Mouse (Mus musculus) ES-Bruce4 (cell line): ENCODE results near the gene Gm28372. TPM values are rescaled to one million over a fixed set of nuclear protein-coding genes. Genes with fewer than 3 reads are reported as not detected.
"Not testable (repeated sequence)": the region's sequence is repeated elsewhere in the genome, so short reads cannot be mapped to it uniquely, and the experiment has no call there.

ENCODE experiments used
- H3K27ac ChIP-seq: 2 replicates; pipeline ENCODE4 v1.5.1; 2012; ENCODE audit warnings: low read length, inconsistent platforms; ENCODE audit not compliant: insufficient read depth
- H3K27me3 ChIP-seq: 2 replicates; pipeline ENCODE4 v1.6.1; 2012; ENCODE audit warnings: mild to moderate bottlenecking, low read length, inconsistent platforms; ENCODE audit not compliant: control insufficient read depth, poor library complexity, insufficient read depth, severe bottlenecking
- H3K36me3 ChIP-seq: 2 replicates; pipeline ENCODE4 v1.6.1; 2012; ENCODE audit warnings: inconsistent platforms, mild to moderate bottlenecking, low read length, moderate library complexity; ENCODE audit not compliant: control insufficient read depth, poor library complexity, insufficient read depth, severe bottlenecking
- H3K4me1 ChIP-seq: one replicate; pipeline ENCODE4 v1.8.1; 2011; ENCODE audit warnings: low read length; ENCODE audit not compliant: control insufficient read depth, insufficient read depth
- H3K4me3 ChIP-seq: 2 replicates; pipeline ENCODE4 v1.5.1; 2011; ENCODE audit warnings: low read depth, mild to moderate bottlenecking, low read length
- H3K9ac ChIP-seq: 2 replicates; pipeline ENCODE4 v1.6.1; 2012; ENCODE audit warnings: low read depth, mild to moderate bottlenecking, inconsistent platforms; ENCODE audit not compliant: poor library complexity, severe bottlenecking
- H3K9me3 ChIP-seq: replicated peaks from 2 replicates; pipeline ENCODE4 v1.6.1; 2012; ENCODE audit warnings: mild to moderate bottlenecking, low read length, inconsistent platforms; ENCODE audit not compliant: control insufficient read depth, poor library complexity, insufficient read depth, severe bottlenecking
- CTCF ChIP-seq: IDR thresholded peaks from one replicate; pipeline ENCODE4 v1.8.1; 2011; ENCODE audit warnings: low read depth, low read length
- EP300 ChIP-seq: IDR thresholded peaks from 2 replicates; pipeline ENCODE4 v1.6.1; 2011; ENCODE audit warnings: low read depth, low read length; ENCODE audit not compliant: insufficient read depth
- POLR2A ChIP-seq: IDR thresholded peaks from one replicate; pipeline ENCODE4 v1.8.1; 2011; ENCODE audit warnings: low read length; ENCODE audit not compliant: insufficient read depth
- polyA plus RNA-seq: library from polyadenylated mRNA; stranded (reverse); fragments of >200 nt; gene quantifications from 2 replicates; pipeline ENCODE4 v1.2.4, GENCODE M21; 2011; ENCODE audit warnings: low read depth; ENCODE audit not compliant: missing spikeins, insufficient read depth, insufficient read length

Gene Gm28372
- polyA plus RNA-seq = not detected in 2 replicates

- no peak within 1 kb of the TSS for H3K27ac ChIP-seq
- no peak for TF ChIP-seq EP300
- TF ChIP-seq POLR2A = no peak
- no peak for TF ChIP-seq CTCF
Observed at GRCm38 (mm10) chr2:130404939-130405338, at the start of gene Gm28372, which contains the start of gene 1700020A23Rik. TSS of gene Gm28372 (plus strand) at chr2:130405239. TSS of gene 1700020A23Rik (plus strand) at chr2:130405259.

GRCm38 (mm10) chr2:130357551-130357950 lies 47.5 kb upstream of the Gm28372 start:
- Histone ChIP-seq H3K9ac (no peak overlapping the region), H3K36me3 (no peaks in the 10 kb centered on the region), H3K4me3 (no peak overlapping the region), H3K9me3 (no peaks in the 10 kb centered on the region), H3K27me3 (peaks cover 8% of the 10 kb centered on the region), H3K27ac (no peak overlapping the region), H3K4me1 (peaks cover 2% of the 10 kb centered on the region)
- no peak for TF ChIP-seq CTCF

More at GRCm38 (mm10) chr2:130404939-130405338, at the start of gene Gm28372, which contains the start of gene 1700020A23Rik:
- H3K27me3 ChIP-seq = no peaks in the 10 kb centered on the region
- H3K4me3 ChIP-seq = no peak within 1 kb of the TSS
- peaks cover under 1% of the 10 kb centered on the region; the same call in 1 of the 2 replicates for H3K9me3 ChIP-seq
- H3K36me3 ChIP-seq = no peaks in the 10 kb centered on the region
- no peak within 1 kb of the TSS for H3K9ac ChIP-seq
- no peaks in the 10 kb centered on the region for H3K4me1 ChIP-seq

GRCm38 (mm10) chr2:130358852-130359251 lies 46.2 kb upstream of the Gm28372 start:
- Histone ChIP-seq H3K4me1 (peaks cover 2% of the 10 kb centered on the region), H3K27ac (no peak overlapping the region), H3K36me3 (no peaks in the 10 kb centered on the region), H3K9me3 (no peaks in the 10 kb centered on the region), H3K4me3 (no peak overlapping the region), H3K27me3 (peaks cover 8% of the 10 kb centered on the region), H3K9ac (no peak overlapping the region)
- TF ChIP-seq CTCF (no peak), POLR2A (no peak), EP300 (0 out of 2 replicates have a peak, but pooled peaks have one; percentile 9)

GRCm38 (mm10) chr2:130362511-130363026 lies 42.5 kb upstream of the Gm28372 start:
- Histone ChIP-seq H3K4me1 (peaks cover 2% of the 10 kb centered on the region), H3K27me3 (peaks cover 8% of the 10 kb centered on the region), H3K9ac (no peak overlapping the region), H3K36me3 (no peaks in the 10 kb centered on the region), H3K27ac (no peak overlapping the region), H3K9me3 (no peaks in the 10 kb centered on the region), H3K4me3 (peak overlapping the region; percentile 40; the same call in 1 of the 2 replicates)
- TF ChIP-seq CTCF (peak; percentile 77), POLR2A (no peak)

GRCm38 (mm10) chr2:130365211-130366094 lies 39.6 kb upstream of the Gm28372 start:
- Histone ChIP-seq H3K27me3 (peaks cover 8% of the 10 kb centered on the region), H3K9me3 (no peaks in the 10 kb centered on the region), H3K4me3 (no peak overlapping the region), H3K4me1 (no peaks in the 10 kb centered on the region), H3K27ac (no peak overlapping the region), H3K9ac (no peak overlapping the region), H3K36me3 (no peaks in the 10 kb centered on the region)
- no peak for TF ChIP-seq CTCF
- TF ChIP-seq EP300 = no peak
- no peak for TF ChIP-seq POLR2A

- no peaks in the 10 kb centered on the region for H3K9me3 ChIP-seq
- no peak for TF ChIP-seq EP300
- TF ChIP-seq CTCF = no peak
- no peak for TF ChIP-seq POLR2A
- no peak overlapping the region for H3K4me3 ChIP-seq
- no peaks in the 10 kb centered on the region for H3K27me3 ChIP-seq
- no peak overlapping the region for H3K9ac ChIP-seq
- no peaks in the 10 kb centered on the region for H3K4me1 ChIP-seq
- H3K36me3 ChIP-seq = no peaks in the 10 kb centered on the region
- H3K27ac ChIP-seq = no peak overlapping the region
Observed at GRCm38 (mm10) chr2:130367386-130367785, 37.7 kb upstream of the Gm28372 start.

GRCm38 (mm10) chr2:130373026-130373425 lies 32.0 kb upstream of the Gm28372 start:
- not testable (repeated sequence) for H3K4me1 ChIP-seq, H3K27me3 ChIP-seq, H3K27ac ChIP-seq, H3K36me3 ChIP-seq, H3K9me3 ChIP-seq, H3K9ac ChIP-seq, H3K4me3 ChIP-seq
